Mouse (Mus musculus): ENCODE results near the gene Mgp. TPM values are rescaled to one million over a fixed set of nuclear protein-coding genes. Genes with fewer than 3 reads are reported as not detected.
A peak's percentile ranks its signal among the peaks of the same experiment; 100 is the strongest.

The Mgp gene
- polyA plus RNA-seq (2014; fragmentation: Nextera tagmentation; extraction: Ambion mirVana): 8.3 and 10.3 TPM in 2 replicates

GRCm38 (mm10) chr6:136875670-136876069 is at the start of gene Mgp:
Gene Mgp, minus strand, starts transcription at chr6:136875823.
- Histone ChIP-seq H3K4me3 (ENCODE audit: low read depth, low read length) (no peak within 1 kb of the TSS), H3K27ac (ENCODE audit: low read depth, low read length) (no peak within 1 kb of the TSS), H3K9ac (ENCODE audit: low read length) (no peak within 1 kb of the TSS; the same call in 1 of the 2 replicates), H3K9me3 (ENCODE audit: control insufficient read depth, low read length) (no peaks in the 10 kb centered on the region), H3K36me3 (ENCODE audit: control insufficient read depth, insufficient read depth, low read length) (no peaks in the 10 kb centered on the region), H3K4me2 (ENCODE audit: low read depth) (peak within 1 kb of the TSS; percentile 7; the same call in 1 of the 2 replicates), H3K4me1 (ENCODE audit: control insufficient read depth, insufficient read depth, low read length) (no peaks in the 10 kb centered on the region), H3K27me3 (ENCODE audit: control insufficient read depth, insufficient read depth, low read length) (no peaks in the 10 kb centered on the region)
- WGBS: 43% methylated on average over 9 of the region's 9 CpGs
- ATAC-seq (ENCODE audit: insufficient read depth, low FRiP score, low TSS enrichment): no peak
- DNase-seq (ENCODE audit: low spot score): peak; percentile 20

- no peaks in the 10 kb centered on the region for H3K36me3 ChIP-seq (ENCODE audit: control insufficient read depth, insufficient read depth, low read length)
- H3K4me2 ChIP-seq (ENCODE audit: low read depth): no peak overlapping the region
- H3K4me3 ChIP-seq (ENCODE audit: low read depth, low read length): no peak overlapping the region
- H3K27ac ChIP-seq (ENCODE audit: low read depth, low read length): no peak overlapping the region
- no peaks in the 10 kb centered on the region for H3K4me1 ChIP-seq (ENCODE audit: control insufficient read depth, insufficient read depth, low read length)
- H3K9me3 ChIP-seq (ENCODE audit: control insufficient read depth, low read length): no peaks in the 10 kb centered on the region
- H3K9ac ChIP-seq (ENCODE audit: low read length): no peak overlapping the region
- DNase-seq (ENCODE audit: low spot score) (no peak), ATAC-seq (ENCODE audit: insufficient read depth, low FRiP score, low TSS enrichment) (no peak)
- H3K27me3 ChIP-seq (ENCODE audit: control insufficient read depth, insufficient read depth, low read length): no peaks in the 10 kb centered on the region
- 82% methylated on average over 8 of the region's 8 CpGs for WGBS
These were observed 49.4 kb upstream of the Mgp start for GRCm38 (mm10) chr6:136925049-136925448.

- no peaks in the 10 kb centered on the region for H3K4me1 ChIP-seq (ENCODE audit: control insufficient read depth, insufficient read depth, low read length)
- DNase-seq (ENCODE audit: low spot score) (no peak), ATAC-seq (ENCODE audit: insufficient read depth, low FRiP score, low TSS enrichment) (no peak)
- no peak within 1 kb of the TSS for H3K27ac ChIP-seq (ENCODE audit: low read depth, low read length)
- H3K9ac ChIP-seq (ENCODE audit: low read length): no peak within 1 kb of the TSS
- 92% methylated on average over 8 of the region's 8 CpGs for WGBS
- no peaks in the 10 kb centered on the region for H3K36me3 ChIP-seq (ENCODE audit: control insufficient read depth, insufficient read depth, low read length)
- H3K27me3 ChIP-seq (ENCODE audit: control insufficient read depth, insufficient read depth, low read length): no peaks in the 10 kb centered on the region
- no peak within 1 kb of the TSS for H3K4me2 ChIP-seq (ENCODE audit: low read depth)
- no peaks in the 10 kb centered on the region for H3K9me3 ChIP-seq (ENCODE audit: control insufficient read depth, low read length)
- H3K4me3 ChIP-seq (ENCODE audit: low read depth, low read length): no peak within 1 kb of the TSS
These were observed 47.9 kb upstream of the Mgp start, which contains the start of gene Pde6h for GRCm38 (mm10) chr6:136923532-136923931. Gene Pde6h, plus strand, starts transcription at chr6:136923832.

GRCm38 (mm10) chr6:136922871-136923270 is 47.2 kb upstream of the Mgp start:
- Histone ChIP-seq H3K27ac (ENCODE audit: low read depth, low read length) (no peak overlapping the region), H3K27me3 (ENCODE audit: control insufficient read depth, insufficient read depth, low read length) (no peaks in the 10 kb centered on the region), H3K9ac (ENCODE audit: low read length) (no peak overlapping the region), H3K36me3 (ENCODE audit: control insufficient read depth, insufficient read depth, low read length) (no peaks in the 10 kb centered on the region), H3K9me3 (ENCODE audit: control insufficient read depth, low read length) (no peaks in the 10 kb centered on the region), H3K4me2 (ENCODE audit: low read depth) (no peak overlapping the region), H3K4me3 (ENCODE audit: low read depth, low read length) (no peak overlapping the region), H3K4me1 (ENCODE audit: control insufficient read depth, insufficient read depth, low read length) (no peaks in the 10 kb centered on the region)
- no peak for ATAC-seq (ENCODE audit: insufficient read depth, low FRiP score, low TSS enrichment)
- no peak for DNase-seq (ENCODE audit: low spot score)
- 78% methylated on average over 7 of the region's 7 CpGs for WGBS

GRCm38 (mm10) chr6:136922080-136922479 is 46.5 kb upstream of the Mgp start, which contains the start of gene Erp27:
Gene Erp27, minus strand, starts transcription at chr6:136922180.
- no peaks in the 10 kb centered on the region for H3K9me3 ChIP-seq (ENCODE audit: control insufficient read depth, low read length)
- no peak for ATAC-seq (ENCODE audit: insufficient read depth, low FRiP score, low TSS enrichment)
- no peaks in the 10 kb centered on the region for H3K36me3 ChIP-seq (ENCODE audit: control insufficient read depth, insufficient read depth, low read length)
- no peak within 1 kb of the TSS for H3K27ac ChIP-seq (ENCODE audit: low read depth, low read length)
- no peak within 1 kb of the TSS for H3K4me3 ChIP-seq (ENCODE audit: low read depth, low read length)
- H3K4me2 ChIP-seq (ENCODE audit: low read depth): no peak within 1 kb of the TSS
- H3K4me1 ChIP-seq (ENCODE audit: control insufficient read depth, insufficient read depth, low read length): no peaks in the 10 kb centered on the region
- WGBS: 81% methylated on average over 5 of the region's 5 CpGs
- DNase-seq (ENCODE audit: low spot score): no peak
- no peaks in the 10 kb centered on the region for H3K27me3 ChIP-seq (ENCODE audit: control insufficient read depth, insufficient read depth, low read length)
- no peak within 1 kb of the TSS for H3K9ac ChIP-seq (ENCODE audit: low read length)

GRCm38 (mm10) chr6:136921601-136922000 is 46.0 kb upstream of the Mgp start:
- Histone ChIP-seq H3K9me3 (ENCODE audit: control insufficient read depth, low read length) (no peaks in the 10 kb centered on the region), H3K9ac (ENCODE audit: low read length) (no peak overlapping the region), H3K4me1 (ENCODE audit: control insufficient read depth, insufficient read depth, low read length) (no peaks in the 10 kb centered on the region), H3K4me3 (ENCODE audit: low read depth, low read length) (no peak overlapping the region), H3K36me3 (ENCODE audit: control insufficient read depth, insufficient read depth, low read length) (no peaks in the 10 kb centered on the region), H3K27ac (ENCODE audit: low read depth, low read length) (no peak overlapping the region), H3K4me2 (ENCODE audit: low read depth) (no peak overlapping the region), H3K27me3 (ENCODE audit: control insufficient read depth, insufficient read depth, low read length) (no peaks in the 10 kb centered on the region)
- no peak for ATAC-seq (ENCODE audit: insufficient read depth, low FRiP score, low TSS enrichment)
- WGBS: 70% methylated on average over 7 of the region's 7 CpGs
- no peak for DNase-seq (ENCODE audit: low spot score)

GRCm38 (mm10) chr6:136920320-136921257 is 45.0 kb upstream of the Mgp start:
- Histone ChIP-seq H3K4me1 (ENCODE audit: control insufficient read depth, insufficient read depth, low read length) (no peaks in the 10 kb centered on the region), H3K9me3 (ENCODE audit: control insufficient read depth, low read length) (no peaks in the 10 kb centered on the region), H3K27ac (ENCODE audit: low read depth, low read length) (no peak overlapping the region), H3K9ac (ENCODE audit: low read length) (no peak overlapping the region), H3K4me3 (ENCODE audit: low read depth, low read length) (no peak overlapping the region), H3K27me3 (ENCODE audit: control insufficient read depth, insufficient read depth, low read length) (no peaks in the 10 kb centered on the region), H3K36me3 (ENCODE audit: control insufficient read depth, insufficient read depth, low read length) (no peaks in the 10 kb centered on the region), H3K4me2 (ENCODE audit: low read depth) (no peak overlapping the region)
- WGBS: 42% methylated on average over 16 of the region's 16 CpGs
- peak; percentile 56 for DNase-seq (ENCODE audit: low spot score)
- no peak for ATAC-seq (ENCODE audit: insufficient read depth, low FRiP score, low TSS enrichment)

- Histone ChIP-seq H3K27me3 (ENCODE audit: control insufficient read depth, insufficient read depth, low read length) (no peaks in the 10 kb centered on the region), H3K4me2 (ENCODE audit: low read depth) (no peak overlapping the region), H3K4me3 (ENCODE audit: low read depth, low read length) (no peak overlapping the region), H3K9ac (ENCODE audit: low read length) (no peak overlapping the region), H3K27ac (ENCODE audit: low read depth, low read length) (no peak overlapping the region), H3K9me3 (ENCODE audit: control insufficient read depth, low read length) (no peaks in the 10 kb centered on the region), H3K36me3 (ENCODE audit: control insufficient read depth, insufficient read depth, low read length) (no peaks in the 10 kb centered on the region), H3K4me1 (ENCODE audit: control insufficient read depth, insufficient read depth, low read length) (peaks cover 6% of the 10 kb centered on the region; the same call in 1 of the 2 replicates)
- ATAC-seq (ENCODE audit: insufficient read depth, low FRiP score, low TSS enrichment): no peak
- 0% methylated on average over 2 of the region's 2 CpGs for WGBS
- DNase-seq (ENCODE audit: low spot score): no peak
These were observed 42.3 kb upstream of the Mgp start for GRCm38 (mm10) chr6:136917885-136918284.
